Mouse (Mus musculus) granulocyte monocyte progenitor cell, adult 5-6 weeks (primary cell): ENCODE results near the gene Dscaml1. TPM values are rescaled to one million over a fixed set of nuclear protein-coding genes. Genes with fewer than 3 reads are reported as not detected.
A peak's percentile ranks its signal among the peaks of the same experiment; 100 is the strongest.

Experiments used
- ATAC-seq: replicated peaks from 2 replicates; pipeline ENCODE4 v1.8.0; 2016; ENCODE audit warnings: mild to moderate bottlenecking, moderate TSS enrichment, inconsistent platforms; ENCODE audit not compliant: poor library complexity, severe bottlenecking
- total RNA-seq, 2 experiments: library from RNA; stranded (forward) in 1 of 2; stranded (reverse) in 1 of 2; fragments of 200-712, 200-1000 nt in 1 of 2; fragments of >200 nt in 1 of 2; fragmentation: Nextera tagmentation in 1 of 2; gene quantifications; 2 replicates each; pipeline ENCODE4 v1.2.3; 2014 to 2017

Dscaml1 gene
- total RNA-seq (2014; fragmentation: Nextera tagmentation) (not detected in 2 replicates), total RNA-seq (2017) (not detected in 2 replicates)

DNA sequence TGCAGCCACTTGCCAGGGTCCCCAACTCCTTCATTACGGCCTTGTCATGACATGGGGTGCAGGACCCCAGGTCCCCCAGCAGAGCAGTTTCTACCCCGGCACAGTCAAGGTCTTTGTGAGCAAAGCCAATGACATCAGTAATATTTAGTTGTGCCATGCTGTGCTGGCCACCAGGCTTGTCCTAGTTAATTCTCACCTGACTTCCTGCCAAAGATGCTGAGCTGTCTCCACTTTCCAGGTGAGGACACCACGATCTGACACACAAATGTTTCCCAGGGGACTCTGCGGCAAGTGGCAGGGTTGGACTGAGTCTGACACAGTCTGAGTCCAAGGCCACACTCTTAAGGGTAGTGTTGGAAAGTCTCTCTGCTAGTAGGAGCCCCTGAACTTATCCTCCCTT lies at the start of gene Dscaml1:
Gene Dscaml1, plus strand, starts transcription at position 173 of the 400 bp plus-strand sequence.
- ATAC-seq: no peak

DNA sequence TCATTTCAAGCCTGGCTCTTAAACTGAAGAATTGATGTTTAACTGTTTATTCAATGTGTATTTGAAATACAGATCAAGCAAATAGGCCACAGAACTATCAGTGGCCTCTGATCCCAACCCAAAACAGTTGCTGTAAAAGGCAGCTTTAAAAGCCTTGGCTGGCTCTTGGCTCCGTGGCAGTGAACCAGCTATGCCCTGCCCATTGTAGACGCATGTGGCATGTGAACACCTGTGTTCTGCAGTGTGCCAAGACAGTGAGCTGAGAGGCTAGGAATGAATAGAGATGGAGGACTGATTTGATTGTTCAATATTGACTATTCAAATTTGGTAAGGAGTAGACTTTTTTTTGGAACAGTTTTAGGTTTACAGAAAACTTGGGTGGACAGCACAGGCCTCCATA lies 49.5 kb upstream of the Dscaml1 start:
- no peak for ATAC-seq

DNA sequence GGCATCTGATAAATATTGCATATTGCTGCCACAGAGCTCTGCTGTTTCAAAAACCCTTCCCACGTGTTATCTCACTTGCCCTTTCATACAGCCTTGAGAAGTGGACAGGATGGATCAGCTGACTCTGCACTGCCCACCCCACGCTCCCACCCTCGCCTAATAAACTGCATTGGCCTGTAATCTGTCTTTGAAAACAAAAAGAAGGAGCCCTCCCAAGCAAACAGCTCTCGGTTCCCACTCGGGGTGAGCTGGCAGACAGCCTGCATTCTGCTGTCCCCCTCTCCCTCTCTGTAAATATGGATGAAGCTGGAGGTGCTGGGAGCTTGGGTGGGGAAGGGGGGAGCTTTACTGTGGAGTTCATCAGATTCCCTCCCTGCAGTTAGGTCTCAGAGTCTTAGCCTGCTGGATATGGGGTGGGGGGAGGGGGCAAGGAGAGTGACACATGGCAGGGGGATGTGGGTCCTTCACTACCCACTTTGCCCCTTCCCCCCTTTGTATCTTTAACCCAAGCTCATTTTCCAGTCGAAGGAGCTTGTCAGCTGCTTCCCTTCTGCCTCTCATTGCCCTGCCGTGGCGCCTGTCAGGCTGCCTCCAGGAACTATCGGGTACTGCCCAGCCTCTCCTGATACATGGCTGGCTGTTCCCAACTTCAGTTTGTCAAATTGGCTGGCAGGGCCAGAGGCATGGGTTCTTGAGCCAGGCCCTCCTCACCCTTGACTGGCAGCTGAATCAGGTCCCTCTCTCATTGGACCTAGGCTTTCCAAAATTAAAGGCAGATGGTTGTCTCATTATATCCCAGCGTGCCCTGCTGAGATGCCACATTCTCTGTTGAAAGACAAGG lies 45.8 kb upstream of the Dscaml1 start:
- no peak for ATAC-seq

DNA sequence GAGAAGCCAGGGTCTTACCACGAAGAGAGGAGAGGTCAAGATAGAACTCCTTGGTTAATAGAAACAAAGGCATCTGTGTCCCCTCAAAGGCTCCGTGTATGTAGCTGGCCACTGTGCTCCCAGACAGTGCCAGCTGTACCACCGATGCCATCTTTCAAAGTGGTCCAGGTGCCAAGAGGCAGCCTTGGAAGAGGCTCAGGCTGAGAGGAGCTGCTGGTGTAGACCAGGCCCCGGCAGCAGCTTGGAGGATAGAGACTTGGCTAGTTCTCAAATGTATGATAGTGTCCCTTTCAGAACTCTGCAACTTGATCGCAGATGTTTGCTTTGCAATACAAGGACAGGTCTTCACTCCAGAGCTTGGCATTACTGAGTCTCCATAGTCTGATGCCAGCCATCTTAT lies 44.1 kb upstream of the Dscaml1 start:
- no peak for ATAC-seq

DNA sequence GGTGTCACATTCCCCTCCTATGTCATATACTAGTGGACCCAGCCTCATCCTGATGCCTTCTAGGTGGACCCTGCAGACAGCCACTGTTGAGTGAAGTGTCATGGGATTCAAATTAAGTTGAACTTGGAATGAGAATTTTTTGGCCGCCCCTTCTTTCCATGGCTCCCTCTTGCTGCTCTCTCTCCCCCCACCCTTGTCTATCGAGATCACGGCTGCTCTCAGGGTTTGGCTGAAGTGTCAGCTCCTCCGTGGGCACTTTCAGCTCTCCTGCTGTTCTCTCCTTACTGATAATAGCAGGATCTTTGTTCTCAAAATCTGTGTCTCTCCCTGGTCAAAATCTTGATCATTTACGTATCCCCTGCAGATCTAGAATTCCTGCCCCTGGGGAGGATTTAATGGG lies 43.6 kb upstream of the Dscaml1 start:
- ATAC-seq: no peak

DNA sequence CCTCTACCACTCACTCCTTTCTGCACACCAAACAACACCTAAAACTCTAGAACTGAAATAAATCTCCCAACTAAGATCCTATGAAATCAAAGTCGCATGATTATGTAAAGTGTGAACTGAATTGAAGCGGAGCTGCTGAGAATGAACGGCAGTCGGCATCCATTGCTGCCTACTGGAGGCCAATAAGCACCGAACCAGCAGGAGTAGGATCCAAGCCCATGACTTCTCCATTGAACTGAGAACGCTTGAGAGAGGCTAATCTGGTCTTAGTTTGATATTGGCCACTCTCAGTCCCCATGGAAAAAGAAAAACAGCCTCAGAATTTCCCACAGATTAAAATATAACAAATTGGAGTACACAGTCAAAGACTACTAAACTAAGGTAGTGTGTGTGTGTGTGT lies 42.5 kb upstream of the Dscaml1 start:
- ATAC-seq: no peak

DNA sequence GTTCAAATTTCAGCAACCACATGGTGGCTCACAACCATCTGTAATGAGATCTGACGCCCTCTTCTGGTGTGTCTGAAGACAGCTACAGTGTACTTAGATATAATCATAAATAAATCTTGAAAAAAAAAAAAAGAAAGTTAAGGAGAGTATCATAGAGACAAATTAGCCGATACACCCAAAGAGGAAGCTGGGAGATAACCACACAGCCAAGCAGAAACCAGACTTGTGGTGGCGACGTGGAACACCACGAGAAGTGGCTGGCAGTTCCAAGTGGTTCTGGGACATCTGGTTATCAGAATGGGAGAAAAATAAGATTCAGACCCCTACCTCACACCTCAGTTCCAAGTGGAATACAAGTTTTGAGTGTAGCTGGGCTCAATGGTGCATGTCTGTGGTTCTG lies 39.7 kb upstream of the Dscaml1 start:
- peak; percentile 48; the same call in 1 of the 2 replicates for ATAC-seq

DNA sequence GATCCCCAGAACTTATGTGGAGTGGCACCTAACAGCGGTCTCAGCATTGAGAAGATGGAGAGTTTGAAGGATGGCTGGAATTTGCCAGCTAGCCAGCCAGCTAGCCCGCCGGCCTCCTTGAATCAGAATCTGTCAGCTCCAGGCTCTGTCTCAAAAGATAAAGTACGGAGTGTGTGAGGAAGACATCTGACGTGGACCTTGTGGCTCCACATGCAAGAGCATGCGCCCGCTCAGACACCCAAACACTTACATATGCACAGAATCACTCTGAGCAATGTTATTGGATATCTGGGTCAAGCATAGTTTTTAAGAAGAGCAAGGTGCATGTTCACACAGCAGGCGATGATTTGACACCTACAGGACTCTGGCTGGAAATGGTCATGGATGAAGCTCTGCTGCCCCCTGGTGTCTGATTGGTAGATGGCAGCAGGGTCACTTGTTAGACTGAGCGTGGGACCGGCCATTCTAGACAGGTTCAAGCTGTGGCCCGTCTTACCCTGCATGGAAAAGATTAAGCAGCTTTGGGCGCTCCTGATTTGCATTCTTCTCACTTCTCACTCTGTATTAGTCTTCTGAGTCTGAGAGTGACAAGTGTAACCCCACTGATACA lies 37.9 kb upstream of the Dscaml1 start:
- ATAC-seq: peak; percentile 79

DNA sequence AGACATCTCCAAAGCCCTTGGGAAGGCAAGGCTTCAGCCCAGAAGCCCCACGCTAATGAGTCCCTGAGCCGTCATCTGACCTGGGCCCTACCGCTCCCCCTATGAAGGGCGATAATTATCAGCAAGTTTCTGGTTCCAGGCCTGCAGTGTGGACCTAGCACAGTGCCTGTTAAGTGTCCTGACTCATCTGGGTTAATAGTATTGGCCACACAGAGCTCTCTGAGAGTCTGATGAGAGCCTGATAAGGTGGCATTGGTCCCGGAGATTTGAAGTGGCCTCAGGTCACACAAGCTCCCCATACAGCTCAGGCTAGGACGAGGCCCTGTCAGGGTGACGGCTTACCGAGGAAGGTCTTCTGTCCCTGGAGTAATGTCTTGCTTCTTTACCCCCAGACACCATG lies 36.8 kb upstream of the Dscaml1 start:
- ATAC-seq: no peak

DNA sequence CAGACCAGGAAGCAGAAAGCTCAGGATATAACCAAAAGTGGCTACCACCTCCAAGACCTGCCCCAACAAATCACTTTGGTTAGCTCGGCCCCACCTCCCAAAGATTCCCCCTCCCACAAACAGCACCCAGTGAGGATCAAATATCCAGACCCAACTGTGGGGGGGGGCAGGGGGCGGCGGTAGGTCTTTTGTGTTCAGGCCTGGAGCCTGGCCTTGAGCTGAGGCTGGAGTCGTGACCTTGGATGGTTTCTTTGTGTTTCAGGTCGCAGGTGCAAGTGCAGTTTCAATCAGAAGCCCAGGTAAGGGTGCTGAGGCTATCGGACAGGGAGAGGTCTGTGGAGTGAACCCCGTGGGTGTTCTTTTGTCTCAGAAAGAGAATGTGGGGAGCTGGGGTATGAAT lies 35.1 kb upstream of the Dscaml1 start:
- no peak for ATAC-seq

DNA sequence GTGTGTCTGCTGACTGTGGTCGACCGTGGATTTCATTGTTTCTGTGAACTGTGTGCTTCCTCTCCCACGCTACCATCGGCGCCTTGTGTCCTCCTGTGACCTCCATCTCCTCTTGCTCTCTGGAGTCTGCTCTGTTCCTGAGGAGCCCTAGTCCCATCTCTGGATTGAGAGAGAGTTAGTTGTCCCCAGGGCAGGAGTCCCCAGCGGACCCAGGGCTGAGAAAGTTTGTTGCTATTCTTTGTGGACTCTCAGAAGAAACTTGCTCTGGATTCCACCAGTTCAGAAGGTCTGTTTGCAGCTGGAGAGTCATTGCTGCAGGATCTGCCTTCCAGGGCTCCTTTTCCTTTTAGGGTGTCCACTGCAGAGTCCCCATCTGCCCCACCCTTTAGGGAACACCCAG lies 31.2 kb upstream of the Dscaml1 start:
- ATAC-seq: no peak

DNA sequence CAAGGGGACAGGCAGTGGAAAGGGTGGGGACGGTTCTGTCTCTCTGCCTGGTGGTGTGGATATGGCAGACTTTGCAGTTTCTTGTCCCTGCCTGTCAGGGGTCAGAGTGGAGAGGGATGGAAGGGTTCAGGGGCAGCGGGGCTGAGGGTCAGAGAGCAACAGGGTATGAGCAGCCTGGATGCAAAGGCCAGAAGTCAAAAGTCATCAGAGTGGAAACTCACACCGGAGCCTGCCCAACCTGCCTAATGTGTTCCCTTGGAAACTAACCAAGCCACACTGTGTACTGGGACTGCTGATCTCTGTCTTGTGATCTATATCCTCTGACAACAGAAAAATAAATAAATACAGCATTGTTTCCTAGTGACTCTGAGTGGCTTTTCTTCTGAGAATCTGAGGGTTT lies 30.6 kb upstream of the Dscaml1 start:
- ATAC-seq: no peak

DNA sequence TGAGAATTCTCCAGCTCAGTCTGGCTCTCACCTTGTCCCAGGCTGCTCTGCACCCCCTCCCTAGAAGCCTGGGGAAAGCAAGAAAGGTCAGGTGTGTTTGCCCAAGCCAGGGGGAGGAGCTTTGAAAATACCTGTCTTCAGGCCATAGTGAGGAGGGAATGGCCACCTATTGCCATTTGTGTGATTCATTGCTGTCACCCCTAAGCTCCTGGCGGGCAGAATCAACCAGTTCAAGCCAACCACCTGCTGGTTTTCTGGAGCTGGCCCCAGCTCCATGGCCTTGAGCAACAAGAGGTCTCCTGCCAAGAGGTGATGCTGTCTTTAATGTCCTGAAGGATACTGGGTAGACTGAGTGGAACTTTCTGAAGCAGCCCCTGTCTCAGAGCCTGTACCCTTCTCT lies 28.1 kb upstream of the Dscaml1 start:
- no peak for ATAC-seq

DNA sequence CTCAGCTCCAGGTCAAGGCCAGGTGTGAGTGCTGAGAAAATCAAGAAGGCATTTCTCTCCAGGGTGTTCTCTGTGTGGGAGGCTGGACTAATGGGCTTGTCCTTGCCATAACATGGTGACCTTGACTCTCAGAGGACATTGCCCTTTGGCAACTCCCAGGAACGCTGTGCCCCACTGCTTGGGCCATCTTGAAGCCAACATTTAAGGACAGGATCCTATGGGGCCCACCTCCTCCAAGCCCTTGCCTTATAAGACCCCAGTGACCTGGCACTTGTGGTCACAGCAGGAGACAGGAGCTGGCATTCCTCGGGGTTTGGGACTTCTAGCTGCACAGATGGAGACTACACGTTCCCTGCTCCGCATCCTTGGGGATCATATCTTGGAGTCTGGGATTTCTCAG lies 27.0 kb upstream of the Dscaml1 start, which contains the start of gene Fxyd2:
Gene Fxyd2, plus strand, starts transcription at position 236 of the 400 bp plus-strand sequence.
- no peak for ATAC-seq

DNA sequence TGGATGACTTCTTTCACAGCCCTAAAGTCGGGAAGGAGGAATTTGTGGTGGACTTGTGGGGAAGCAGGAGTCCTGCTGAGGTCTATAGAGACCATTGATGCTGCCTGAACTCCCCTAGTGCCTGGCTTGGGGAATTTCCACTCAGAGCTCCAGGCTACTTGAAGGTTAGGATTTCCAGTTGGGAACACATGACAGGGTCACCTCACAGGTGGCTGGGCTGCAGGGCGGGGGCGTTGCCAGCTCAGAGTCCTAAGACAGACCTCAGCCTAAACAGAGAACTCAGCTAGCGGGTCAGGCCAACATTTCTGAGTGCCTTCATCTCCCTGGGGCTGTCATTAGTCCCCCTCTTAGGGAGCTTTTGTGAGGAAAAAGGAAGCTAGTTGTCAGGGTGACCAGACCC lies 24.6 kb upstream of the Dscaml1 start:
- no peak for ATAC-seq

DNA sequence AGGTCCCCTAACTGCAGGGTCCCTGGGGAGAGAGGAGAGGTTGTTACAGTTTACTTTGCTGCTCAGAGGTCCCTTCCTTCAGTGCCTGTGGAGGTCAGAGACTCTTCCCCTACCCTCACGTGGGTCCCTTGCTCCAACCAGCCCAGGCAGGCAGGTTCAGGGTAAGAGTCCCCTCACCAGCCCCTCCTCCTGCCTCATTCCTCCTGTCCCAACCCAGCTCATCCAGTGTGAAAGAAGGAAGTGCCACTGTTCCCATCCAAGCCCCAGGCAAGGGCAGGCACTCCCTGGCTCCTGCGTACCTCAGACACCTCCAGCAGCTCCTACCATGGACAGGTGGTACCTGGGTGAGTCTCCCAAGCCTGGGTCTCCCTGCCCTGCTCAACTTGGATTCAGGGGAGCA lies 23.5 kb upstream of the Dscaml1 start:
- ATAC-seq: no peak

DNA sequence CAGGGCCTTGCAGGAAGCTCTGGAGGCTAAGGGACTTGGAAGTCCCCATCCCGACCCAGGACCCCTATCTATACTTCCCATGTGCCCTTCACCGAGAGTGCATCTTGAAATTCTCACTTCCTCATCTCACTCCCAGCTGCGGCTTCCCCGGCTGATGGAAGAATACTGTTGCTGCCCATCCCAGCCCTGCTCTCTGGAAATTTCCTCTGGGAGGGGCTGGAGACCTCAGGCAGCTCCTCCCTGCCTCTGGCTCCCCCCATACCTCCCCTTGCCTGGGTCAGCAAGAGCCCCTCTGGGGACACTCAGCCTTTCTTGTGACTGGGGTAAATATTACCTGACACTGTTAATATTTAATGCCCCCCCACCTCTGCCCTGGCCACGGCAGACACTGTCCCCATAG lies 20.7 kb upstream of the Dscaml1 start:
- ATAC-seq: peak; percentile 73

DNA sequence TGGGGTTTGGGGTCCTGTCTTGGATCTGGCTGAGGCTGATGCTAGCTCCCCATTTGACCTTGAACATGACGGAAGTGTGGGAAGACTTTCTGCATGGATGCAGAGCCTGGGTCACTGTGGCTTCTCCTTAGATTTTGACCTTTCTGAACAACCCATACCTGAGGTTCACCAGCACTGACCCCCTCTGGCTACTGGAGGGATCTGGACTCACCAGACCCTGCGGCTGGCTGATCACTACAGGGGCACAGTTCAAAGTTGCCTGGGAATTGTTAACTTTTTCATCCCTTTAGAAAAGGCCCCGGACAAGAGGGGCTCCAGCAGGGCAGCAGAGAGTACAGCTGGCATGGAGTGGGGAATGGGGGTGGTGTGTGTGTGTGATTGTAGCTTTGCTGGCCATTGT lies 19.6 kb upstream of the Dscaml1 start:
- ATAC-seq: no peak

DNA sequence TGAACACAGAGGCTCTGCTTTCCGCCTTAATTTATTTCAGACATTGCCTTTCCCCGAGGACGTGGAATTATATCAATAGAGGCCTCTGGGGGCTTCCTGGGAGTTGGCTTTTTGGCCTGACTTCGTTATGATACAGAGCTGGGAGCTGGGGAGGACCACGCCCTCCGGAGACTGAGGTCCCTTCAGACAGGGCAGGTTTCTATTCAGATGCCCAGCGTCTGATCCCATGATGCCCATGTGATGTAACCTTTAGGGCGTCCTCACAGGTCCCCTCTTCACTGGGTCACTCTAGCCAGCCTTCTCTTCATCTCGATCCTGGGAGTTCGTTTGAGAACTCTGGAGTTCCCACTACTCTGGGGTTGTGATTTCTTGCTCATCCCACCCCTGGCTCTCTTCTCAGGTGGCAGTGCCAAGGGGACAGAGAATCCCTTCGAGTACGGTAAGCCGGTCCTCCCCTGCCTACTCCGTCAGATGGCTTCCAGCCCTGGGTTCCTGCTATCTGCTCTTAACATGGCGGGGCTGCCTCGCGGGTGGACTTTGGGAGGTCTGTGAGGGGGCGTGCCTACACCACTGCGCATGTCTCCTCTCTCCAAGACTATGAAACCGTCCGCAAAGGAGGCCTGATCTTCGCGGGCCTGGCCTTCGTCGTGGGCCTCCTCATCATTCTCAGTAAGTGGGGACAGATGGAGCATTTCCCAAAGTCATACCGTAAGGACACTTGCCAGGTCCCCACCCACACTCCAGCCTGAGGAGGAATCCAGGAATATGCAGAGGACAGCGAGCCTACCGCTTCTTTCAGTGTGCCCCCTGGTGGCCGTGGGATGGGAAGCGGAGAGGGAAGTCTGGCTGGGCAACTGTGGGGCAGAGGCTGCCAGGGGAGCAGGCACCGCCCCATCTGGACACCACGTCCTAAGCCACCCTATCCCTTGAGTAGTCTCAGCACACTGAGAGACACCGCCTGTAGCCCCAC lies 18.4 kb upstream of the Dscaml1 start:
- ATAC-seq: peak; percentile 62

DNA sequence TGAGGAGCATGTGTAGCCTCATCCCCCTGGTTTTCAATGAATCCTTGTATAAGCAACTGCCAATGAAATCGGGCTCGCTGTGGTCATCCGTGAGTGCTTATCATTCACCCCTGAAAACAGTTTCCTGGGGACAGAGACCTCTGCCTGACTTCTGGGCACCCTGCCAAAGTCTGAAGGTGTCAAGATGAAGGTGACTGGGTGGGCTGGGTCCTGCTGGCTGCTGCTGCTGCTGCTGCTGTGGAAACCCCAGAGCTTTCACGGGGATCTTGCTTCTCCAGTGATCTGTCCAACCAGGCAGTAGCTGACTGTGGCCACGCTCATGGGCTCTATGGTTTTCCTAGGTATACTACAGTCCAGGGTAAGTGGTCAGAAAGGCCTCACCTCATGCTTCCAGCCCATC lies 16.2 kb upstream of the Dscaml1 start:
- ATAC-seq: no peak

DNA sequence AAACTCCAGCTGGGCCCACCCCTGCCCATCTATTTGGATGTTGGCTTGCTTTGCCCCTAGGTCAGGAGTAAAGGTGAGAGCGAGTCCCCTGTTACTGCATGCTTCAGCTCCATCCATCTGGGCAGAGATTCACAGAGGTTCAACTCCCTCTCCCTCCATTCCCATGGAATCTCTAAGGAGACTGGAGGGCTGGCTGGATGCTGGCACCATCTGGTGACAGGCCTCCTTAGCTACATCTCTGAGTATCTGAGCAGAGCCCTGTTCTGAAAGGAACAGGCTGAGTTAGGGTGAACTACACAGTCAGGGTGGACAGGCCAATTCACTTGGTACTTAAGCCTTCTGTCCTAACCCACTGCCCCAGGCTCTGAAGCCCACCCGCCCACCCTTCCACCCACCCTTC lies 15.8 kb upstream of the Dscaml1 start:
- ATAC-seq: no peak
